Mouse (Mus musculus): ENCODE data around the gene Dusp5. TPM values are rescaled to one million over a fixed set of nuclear protein-coding genes. Genes with fewer than 3 reads are reported as not detected.

Dusp5 gene
- polyA plus RNA-seq, 1 experiment from 2014 or later = 4.0 TPM

GRCm38 (mm10) chr19:53547597-53547996, 18.7 kb downstream of the Dusp5 start:
- Histone ChIP-seq H3K27ac (replicated peaks) (no peak overlapping the region), H3K27me3 (no peaks in the 10 kb centered on the region), H3K4me2 (replicated peaks) (no peak overlapping the region), H3K9me3 (replicated peaks) (no peaks in the 10 kb centered on the region), H3K4me3 (replicated peaks) (no peak overlapping the region), H3K4me1 (no peaks in the 10 kb centered on the region), H3K36me3 (no peaks in the 10 kb centered on the region), H3K9ac (no peak overlapping the region)
- ATAC-seq (ENCODE audit: insufficient number of reproducible peaks, low FRiP score, low TSS enrichment, low read depth) = no peak
- 56% methylated on average over 8 of the region's 8 CpGs for WGBS

GRCm38 (mm10) chr19:53550972-53551371, 22.1 kb downstream of the Dusp5 start:
- WGBS = 78% methylated on average over 12 of the region's 12 CpGs
- Histone ChIP-seq H3K9ac (no peak overlapping the region), H3K36me3 (no peaks in the 10 kb centered on the region), H3K4me1 (peaks cover 3% of the 10 kb centered on the region; the same call in 1 of the 2 replicates), H3K27me3 (no peaks in the 10 kb centered on the region), H3K9me3 (replicated peaks) (no peaks in the 10 kb centered on the region), H3K27ac (replicated peaks) (no peak overlapping the region), H3K4me3 (replicated peaks) (no peak overlapping the region), H3K4me2 (replicated peaks) (no peak overlapping the region)
- ATAC-seq (ENCODE audit: insufficient number of reproducible peaks, low FRiP score, low TSS enrichment, low read depth) = no peak

GRCm38 (mm10) chr19:53552216-53552786, 23.4 kb downstream of the Dusp5 start:
- no peaks in the 10 kb centered on the region for H3K27me3 ChIP-seq
- peaks cover 8% of the 10 kb centered on the region; the same call in 1 of the 2 replicates for H3K4me1 ChIP-seq
- no peak overlapping the region for H3K4me2 ChIP-seq (replicated peaks)
- H3K4me3 ChIP-seq (replicated peaks) = no peak overlapping the region
- no peak for ATAC-seq (ENCODE audit: insufficient number of reproducible peaks, low FRiP score, low TSS enrichment, low read depth)
- no peak overlapping the region for H3K9ac ChIP-seq
- 29% methylated on average over 10 of the region's 10 CpGs for WGBS
- no peak overlapping the region for H3K27ac ChIP-seq (replicated peaks)
- no peaks in the 10 kb centered on the region for H3K9me3 ChIP-seq (replicated peaks)
- H3K36me3 ChIP-seq = no peaks in the 10 kb centered on the region

- no peak overlapping the region for H3K9ac ChIP-seq
- ATAC-seq (ENCODE audit: insufficient number of reproducible peaks, low FRiP score, low TSS enrichment, low read depth) = no peak
- no peak overlapping the region for H3K4me2 ChIP-seq (replicated peaks)
- H3K27ac ChIP-seq (replicated peaks) = no peak overlapping the region
- no peaks in the 10 kb centered on the region for H3K27me3 ChIP-seq
- H3K36me3 ChIP-seq = no peaks in the 10 kb centered on the region
- H3K4me1 ChIP-seq = peaks cover 12% of the 10 kb centered on the region; the same call in 1 of the 2 replicates
- H3K9me3 ChIP-seq (replicated peaks) = no peaks in the 10 kb centered on the region
- 51% methylated on average over 6 of the region's 6 CpGs for WGBS
- H3K4me3 ChIP-seq (replicated peaks) = no peak overlapping the region
Measured at GRCm38 (mm10) chr19:53552795-53553194, 23.9 kb downstream of the Dusp5 start.

GRCm38 (mm10) chr19:53554402-53554801, 25.5 kb downstream of the Dusp5 start:
- ATAC-seq (ENCODE audit: insufficient number of reproducible peaks, low FRiP score, low TSS enrichment, low read depth) = no peak
- WGBS = 84% methylated on average over 11 of the region's 11 CpGs
- Histone ChIP-seq H3K36me3 (no peaks in the 10 kb centered on the region), H3K9me3 (replicated peaks) (no peaks in the 10 kb centered on the region), H3K27me3 (no peaks in the 10 kb centered on the region), H3K4me2 (replicated peaks) (no peak overlapping the region), H3K4me1 (peaks cover 12% of the 10 kb centered on the region; the same call in 1 of the 2 replicates), H3K9ac (no peak overlapping the region), H3K27ac (replicated peaks) (no peak overlapping the region), H3K4me3 (replicated peaks) (no peak overlapping the region)

- no peak overlapping the region for H3K9ac ChIP-seq
- no peaks in the 10 kb centered on the region for H3K27me3 ChIP-seq
- ATAC-seq (ENCODE audit: insufficient number of reproducible peaks, low FRiP score, low TSS enrichment, low read depth) = no peak
- no peak overlapping the region for H3K4me3 ChIP-seq (replicated peaks)
- H3K9me3 ChIP-seq (replicated peaks) = no peaks in the 10 kb centered on the region
- no peak overlapping the region for H3K4me2 ChIP-seq (replicated peaks)
- H3K36me3 ChIP-seq = no peaks in the 10 kb centered on the region
- 65% methylated on average over 5 of the region's 5 CpGs for WGBS
- peaks cover 12% of the 10 kb centered on the region; the same call in 1 of the 2 replicates for H3K4me1 ChIP-seq
- no peak overlapping the region for H3K27ac ChIP-seq (replicated peaks)
Measured at GRCm38 (mm10) chr19:53554981-53555616, 26.2 kb downstream of the Dusp5 start.

- H3K27me3 ChIP-seq = no peaks in the 10 kb centered on the region
- H3K27ac ChIP-seq (replicated peaks) = no peak overlapping the region
- no peak for ATAC-seq (ENCODE audit: insufficient number of reproducible peaks, low FRiP score, low TSS enrichment, low read depth)
- WGBS = 29% methylated on average over 6 of the region's 6 CpGs
- H3K4me3 ChIP-seq (replicated peaks) = peak overlapping the region; percentile 13; the same call in 1 of the 2 replicates
- peaks cover 12% of the 10 kb centered on the region; the same call in 1 of the 2 replicates for H3K4me1 ChIP-seq
- H3K4me2 ChIP-seq (replicated peaks) = peak overlapping the region; percentile 45
- H3K36me3 ChIP-seq = no peaks in the 10 kb centered on the region
- no peak overlapping the region for H3K9ac ChIP-seq
- H3K9me3 ChIP-seq (replicated peaks) = no peaks in the 10 kb centered on the region
Measured at GRCm38 (mm10) chr19:53556841-53557240, 27.9 kb downstream of the Dusp5 start.

GRCm38 (mm10) chr19:53557267-53557936, 28.5 kb downstream of the Dusp5 start:
- ATAC-seq (ENCODE audit: insufficient number of reproducible peaks, low FRiP score, low TSS enrichment, low read depth) = no peak; the same call in 1 of the 2 replicates
- Histone ChIP-seq H3K4me3 (replicated peaks) (peak overlapping the region; percentile 13), H3K9ac (no peak overlapping the region), H3K27me3 (no peaks in the 10 kb centered on the region), H3K9me3 (replicated peaks) (no peaks in the 10 kb centered on the region), H3K4me1 (peaks cover 12% of the 10 kb centered on the region; the same call in 1 of the 2 replicates), H3K4me2 (replicated peaks) (peak overlapping the region; percentile 45), H3K36me3 (no peaks in the 10 kb centered on the region), H3K27ac (replicated peaks) (no peak overlapping the region)
- WGBS = 24% methylated on average over 20 of the region's 20 CpGs

GRCm38 (mm10) chr19:53560436-53560835, 31.5 kb downstream of the Dusp5 start:
- WGBS = 82% methylated on average over 3 of the region's 3 CpGs
- Histone ChIP-seq H3K9me3 (replicated peaks) (no peaks in the 10 kb centered on the region), H3K9ac (no peak overlapping the region), H3K27me3 (no peaks in the 10 kb centered on the region), H3K36me3 (no peaks in the 10 kb centered on the region), H3K27ac (replicated peaks) (no peak overlapping the region), H3K4me1 (peaks cover 9% of the 10 kb centered on the region; the same call in 1 of the 2 replicates), H3K4me3 (replicated peaks) (no peak overlapping the region), H3K4me2 (replicated peaks) (no peak overlapping the region)
- no peak for ATAC-seq (ENCODE audit: insufficient number of reproducible peaks, low FRiP score, low TSS enrichment, low read depth)

- Histone ChIP-seq H3K4me3 (replicated peaks) (no peak overlapping the region), H3K9ac (no peak overlapping the region), H3K4me1 (no peaks in the 10 kb centered on the region), H3K27me3 (no peaks in the 10 kb centered on the region), H3K27ac (replicated peaks) (no peak overlapping the region), H3K9me3 (replicated peaks) (no peaks in the 10 kb centered on the region), H3K36me3 (no peaks in the 10 kb centered on the region), H3K4me2 (replicated peaks) (no peak overlapping the region)
- 36% methylated on average over 4 of the region's 4 CpGs for WGBS
- ATAC-seq (ENCODE audit: insufficient number of reproducible peaks, low FRiP score, low TSS enrichment, low read depth) = no peak
Measured at GRCm38 (mm10) chr19:53564174-53564573, 35.3 kb downstream of the Dusp5 start.

GRCm38 (mm10) chr19:53565565-53566277, 36.8 kb downstream of the Dusp5 start:
- 90% methylated on average over 14 of the region's 14 CpGs for WGBS

More at GRCm38 (mm10) chr19:53565565-53566277, 36.8 kb downstream of the Dusp5 start:
- no peaks in the 10 kb centered on the region for H3K27me3 ChIP-seq
- no peaks in the 10 kb centered on the region for H3K4me1 ChIP-seq
- no peak overlapping the region for H3K4me3 ChIP-seq (replicated peaks)
- H3K27ac ChIP-seq (replicated peaks) = no peak overlapping the region
- no peak overlapping the region for H3K4me2 ChIP-seq (replicated peaks)
- no peaks in the 10 kb centered on the region for H3K9me3 ChIP-seq (replicated peaks)
- no peak overlapping the region for H3K9ac ChIP-seq
- no peaks in the 10 kb centered on the region for H3K36me3 ChIP-seq
- no peak for ATAC-seq (ENCODE audit: insufficient number of reproducible peaks, low FRiP score, low TSS enrichment, low read depth)
